Comparison of ENCODE assay signal across 17 mouse cellular contexts in the genomic region with DNA sequence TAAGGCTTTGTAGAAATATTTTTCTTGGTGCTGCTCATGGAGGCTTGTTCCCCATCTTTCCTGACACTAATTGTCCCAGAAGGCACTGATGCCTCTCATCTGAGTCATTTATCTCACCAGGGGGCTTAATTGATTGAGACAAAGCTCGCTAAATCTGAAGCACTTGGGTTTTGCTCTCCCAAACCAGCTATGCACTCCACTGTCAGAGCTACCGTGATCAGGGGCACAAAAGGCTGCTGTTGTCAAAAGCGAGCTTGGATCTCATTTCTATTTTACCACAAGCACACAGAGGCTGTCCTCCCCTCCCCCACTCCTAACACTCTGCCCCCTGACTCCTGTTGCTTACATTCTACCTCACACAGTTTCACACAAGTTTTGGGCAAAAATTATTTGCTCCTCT.
DNase-seq lines count a peak whose midpoint lies in the region; ATAC-seq and TF ChIP-seq lines count a peak whose summit lies in the region.
"Had no signal": no experiment of that assay in that cellular context is flagged by ENCODE, and none has a peak within 500 bp of the region (broad histone marks: within the 10 kb centered on the region; RNA-seq: fewer than 3 reads in every experiment).

No protein-coding gene starts in this region.

- no peak overlapping the region; the same call in 1 of the 2 replicates for H3K4me3 ChIP-seq in hindbrain, embryonic 10.5 days
- H3K4me3 ChIP-seq in hindbrain, embryonic 13.5 days, result no peak overlapping the region
- H3K4me3 ChIP-seq in forebrain, embryonic 10.5 days, result no peak overlapping the region
- no peak overlapping the region for H3K4me3 ChIP-seq in hindbrain, postnatal 0 days (ENCODE audit: low read length)
- H3K4me3 ChIP-seq: limb, embryonic 12.5 days; megakaryocyte, embryonic 14.5 days had no signal

- WGBS in hindbrain, embryonic 10.5 days, result 2% methylated on average over 3 of the region's 3 CpGs
- WGBS in hindbrain, embryonic 13.5 days, result under 1% methylated on average over 3 of the region's 3 CpGs
- 2% methylated on average over 3 of the region's 3 CpGs for WGBS in forebrain, embryonic 10.5 days
- WGBS in hindbrain, postnatal 0 days, result 7% methylated on average over 3 of the region's 3 CpGs

- no peaks in the 10 kb centered on the region for H3K36me3 ChIP-seq in hindbrain, embryonic 10.5 days
- H3K36me3 ChIP-seq in hindbrain, embryonic 13.5 days, result no peaks in the 10 kb centered on the region
- no peaks in the 10 kb centered on the region for H3K36me3 ChIP-seq in forebrain, embryonic 10.5 days (replicated peaks)
- no peaks in the 10 kb centered on the region for H3K36me3 ChIP-seq in hindbrain, postnatal 0 days (ENCODE audit: insufficient read depth, low read length)
- H3K36me3 ChIP-seq: G1E; limb, embryonic 12.5 days had no signal

- H3K9ac ChIP-seq in hindbrain, embryonic 13.5 days, result no peak overlapping the region
- no peak overlapping the region for H3K9ac ChIP-seq in hindbrain, postnatal 0 days (replicated peaks; ENCODE audit: low read length)
- H3K9ac ChIP-seq: limb, embryonic 12.5 days had no signal

- H3K9me3 ChIP-seq in hindbrain, embryonic 10.5 days, result no peaks in the 10 kb centered on the region
- no peaks in the 10 kb centered on the region for H3K9me3 ChIP-seq in hindbrain, embryonic 13.5 days
- H3K9me3 ChIP-seq in forebrain, embryonic 10.5 days, result no peaks in the 10 kb centered on the region
- H3K9me3 ChIP-seq in hindbrain, postnatal 0 days (ENCODE audit: low read length), result no peaks in the 10 kb centered on the region
- H3K9me3 ChIP-seq: G1E; limb, embryonic 12.5 days had no signal

- H3K4me1 ChIP-seq in hindbrain, embryonic 10.5 days (replicated peaks), result peaks cover 26% of the 10 kb centered on the region
- H3K4me1 ChIP-seq in hindbrain, embryonic 13.5 days (replicated peaks), result peaks cover 9% of the 10 kb centered on the region
- H3K4me1 ChIP-seq in forebrain, embryonic 10.5 days, result peaks cover 36% of the 10 kb centered on the region
- H3K4me1 ChIP-seq in hindbrain, postnatal 0 days (ENCODE audit: insufficient read depth, low read length), result no peaks in the 10 kb centered on the region
- H3K4me1 ChIP-seq: megakaryocyte, embryonic 14.5 days had no signal

- TF ChIP-seq CTCF in hindbrain, postnatal 0 days (IDR thresholded peaks at IDR 0.05; ENCODE audit: low read depth), result no peak

- H3K27me3 ChIP-seq in hindbrain, embryonic 10.5 days (ENCODE audit: insufficient read depth, poor library complexity, severe bottlenecking), result no peaks in the 10 kb centered on the region
- H3K27me3 ChIP-seq in hindbrain, embryonic 13.5 days, result no peaks in the 10 kb centered on the region
- no peaks in the 10 kb centered on the region for H3K27me3 ChIP-seq in forebrain, embryonic 10.5 days (ENCODE audit: poor library complexity, severe bottlenecking)
- H3K27me3 ChIP-seq in hindbrain, postnatal 0 days (ENCODE audit: insufficient read depth, low read length), result no peaks in the 10 kb centered on the region
- H3K27me3 ChIP-seq: limb, embryonic 12.5 days; megakaryocyte, embryonic 14.5 days had no signal

- ATAC-seq in hindbrain, embryonic 13.5 days (ENCODE audit: low FRiP score), result no peak
- ATAC-seq in hindbrain, postnatal 0 days, result 0 out of 2 replicates have a peak, but pooled peaks have one; percentile 59
- ATAC-seq: activated CD4-positive, CD25-positive, alpha-beta regulatory T cell, adult 4 months; intestine, embryonic 16.5 days had no signal

- H3K4me2 ChIP-seq in hindbrain, embryonic 13.5 days, result no peak overlapping the region
- H3K4me2 ChIP-seq in hindbrain, postnatal 0 days (ENCODE audit: low read depth, low read length), result no peak overlapping the region
- H3K4me2 ChIP-seq: limb, embryonic 12.5 days had no signal

- intact Hi-C loops in left cerebral cortex, postnatal 10 days (cut with DNase I), result no loop called here
- intact Hi-C loops in gastrocnemius, postnatal 36 days (cut with DNase I), result no loop called here

- H3K27ac ChIP-seq in hindbrain, embryonic 10.5 days, result peak overlapping the region; percentile 76
- no peak overlapping the region for H3K27ac ChIP-seq in hindbrain, embryonic 13.5 days
- peak overlapping the region; percentile 67 for H3K27ac ChIP-seq in forebrain, embryonic 10.5 days
- no peak overlapping the region for H3K27ac ChIP-seq in hindbrain, postnatal 0 days
- H3K27ac ChIP-seq: limb, embryonic 12.5 days had no signal

- DNase-seq in hindbrain, embryonic 10.5 days (ENCODE audit: low spot score), result peak; percentile 37
- peak; percentile 58 for DNase-seq in forebrain, embryonic 10.5 days (ENCODE audit: extremely low spot score, low spot score)
- DNase-seq in hindbrain, postnatal 0 days (ENCODE audit: low spot score), result peak; percentile 60
- DNase-seq in retina, embryonic 14.5 days (ENCODE audit: low spot score), result peak; percentile 95
- no peak for DNase-seq in left cerebral cortex, postnatal 10 days (ENCODE audit: extremely low spot score in 1 of 2, low spot score in 2 of 2)
- DNase-seq in gastrocnemius, postnatal 36 days, result no peak
- DNase-seq in adipocyte (ENCODE audit: low spot score), result no peak
- DNase-seq: cerebellum, postnatal 36 days; gastrocnemius, postnatal 14 days; lung, adult 2 months; thymus, adult 2 months had no signal

Comparison
In these comparisons a context has a peak if more than half of its experiments do, and no peak if none do; other contexts are left out.
1. H3K27ac ChIP-seq: peak in hindbrain, embryonic 10.5 days (single experiment) and forebrain, embryonic 10.5 days (single experiment); none in hindbrain, embryonic 13.5 days (single experiment) and hindbrain, postnatal 0 days (single experiment).
2. DNase-seq: peak in hindbrain, embryonic 10.5 days (single experiment), forebrain, embryonic 10.5 days (single experiment), hindbrain, postnatal 0 days (single experiment) and retina, embryonic 14.5 days (single experiment); none in left cerebral cortex, postnatal 10 days (0 of 2), gastrocnemius, postnatal 36 days (0 of 2) and adipocyte (single experiment).